In the genomic region with DNA sequence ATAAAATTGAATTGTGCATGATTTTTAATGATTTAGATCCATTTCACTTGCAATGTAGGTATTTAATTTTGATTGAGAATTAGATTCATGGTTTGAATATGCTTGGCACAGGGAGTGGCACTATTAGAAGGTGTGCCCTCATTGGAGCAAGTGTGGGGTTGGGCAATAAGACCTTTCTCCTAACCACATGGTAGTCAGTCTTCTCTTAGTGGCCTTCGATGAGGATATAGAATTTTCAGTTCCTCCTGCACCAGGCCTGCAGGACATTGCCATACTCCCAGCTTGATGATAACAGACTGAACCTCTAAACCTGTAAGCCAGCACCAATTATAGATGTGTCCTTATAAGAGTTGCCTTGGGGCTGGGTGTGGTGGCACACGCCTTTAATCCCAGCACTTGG, we compare ENCODE assay signal across 15 mouse cellular contexts.
"Had no signal": no experiment of that assay in that cellular context is flagged by ENCODE, and none has a peak within 500 bp of the region (broad histone marks: within the 10 kb centered on the region; RNA-seq: fewer than 3 reads in every experiment).

No protein-coding gene starts in this region.

- DNase-seq: liver, postnatal 0 days; lung, embryonic 14.5 days; lung, postnatal 10 days; right cerebral cortex, postnatal 14 days; thymus, adult 2 months; thymus, postnatal 25 days; thymus, postnatal 4 days had no signal

- ATAC-seq: liver, postnatal 0 days; midbrain, embryonic 13.5 days; midbrain, embryonic 15.5 days had no signal

- H3K27ac ChIP-seq: liver, embryonic 15.5 days; macrophage; midbrain, embryonic 13.5 days; midbrain, embryonic 15.5 days; neural tube, embryonic 12.5 days; stomach, embryonic 15.5 days; stomach, postnatal 0 days had no signal

- H3K4me1 ChIP-seq: liver, embryonic 15.5 days; megakaryocyte, embryonic 14.5 days; midbrain, embryonic 13.5 days; midbrain, embryonic 15.5 days; neural tube, embryonic 12.5 days; stomach, embryonic 15.5 days had no signal

- H3K4me3 ChIP-seq: liver, embryonic 15.5 days; megakaryocyte, embryonic 14.5 days; midbrain, embryonic 13.5 days; midbrain, embryonic 15.5 days; neural tube, embryonic 12.5 days; stomach, embryonic 15.5 days had no signal
